Mouse (Mus musculus): ENCODE data around the gene Mroh9. TPM values are rescaled to one million over a fixed set of nuclear protein-coding genes. Genes with fewer than 3 reads are reported as not detected.

The Mroh9 gene
- polyA plus RNA-seq, 1 experiment: not detected

- H3K27ac ChIP-seq (ENCODE audit: insufficient read depth, low read depth, low read length): no peak overlapping the region
- no peaks in the 10 kb centered on the region for H3K36me3 ChIP-seq (ENCODE audit: control insufficient read depth, insufficient read depth, low read length)
- H3K27me3 ChIP-seq (ENCODE audit: control insufficient read depth, insufficient read depth, low read length): no peaks in the 10 kb centered on the region
- H3K4me1 ChIP-seq (ENCODE audit: control insufficient read depth, insufficient read depth, insufficient read length, low read length): no peaks in the 10 kb centered on the region
- no peak overlapping the region for H3K4me3 ChIP-seq (ENCODE audit: low read depth, low read length)
- TF ChIP-seq POLR2A (IDR thresholded peaks at IDR 0.05; ENCODE audit: low read depth, low read length): no peak
Measured at GRCm38 (mm10) chr1:163023075-163023474, 62.4 kb downstream of the Mroh9 start.

- TF ChIP-seq POLR2A (IDR thresholded peaks at IDR 0.05; ENCODE audit: low read depth, low read length) (no peak), CTCF (IDR thresholded peaks at IDR 0.05; ENCODE audit: extremely low read depth, insufficient read length, insufficient replicate concordance, low read depth, low read length) (no peak)
- Histone ChIP-seq H3K36me3 (ENCODE audit: control insufficient read depth, insufficient read depth, low read length) (no peaks in the 10 kb centered on the region), H3K4me1 (ENCODE audit: control insufficient read depth, insufficient read depth, insufficient read length, low read length) (no peaks in the 10 kb centered on the region), H3K4me3 (ENCODE audit: low read depth, low read length) (no peak overlapping the region), H3K27me3 (ENCODE audit: control insufficient read depth, insufficient read depth, low read length) (no peaks in the 10 kb centered on the region), H3K27ac (ENCODE audit: insufficient read depth, low read depth, low read length) (no peak overlapping the region)
- 54% methylated on average over 3 of the region's 3 CpGs for WGBS
Measured at GRCm38 (mm10) chr1:163009220-163009619, 76.2 kb downstream of the Mroh9 start.

- TF ChIP-seq POLR2A (IDR thresholded peaks at IDR 0.05; ENCODE audit: low read depth, low read length): no peak
- no peak for TF ChIP-seq CTCF (IDR thresholded peaks at IDR 0.05; ENCODE audit: extremely low read depth, insufficient read length, insufficient replicate concordance, low read depth, low read length)
- Histone ChIP-seq H3K27me3 (ENCODE audit: control insufficient read depth, insufficient read depth, low read length) (no peaks in the 10 kb centered on the region), H3K4me3 (ENCODE audit: low read depth, low read length) (no peak overlapping the region), H3K27ac (ENCODE audit: insufficient read depth, low read depth, low read length) (no peak overlapping the region), H3K4me1 (ENCODE audit: control insufficient read depth, insufficient read depth, insufficient read length, low read length) (no peaks in the 10 kb centered on the region), H3K36me3 (ENCODE audit: control insufficient read depth, insufficient read depth, low read length) (no peaks in the 10 kb centered on the region)
- WGBS: 71% methylated on average over 2 of the region's 2 CpGs
Measured at GRCm38 (mm10) chr1:163003496-163003895, 82.0 kb downstream of the Mroh9 start.

- H3K36me3 ChIP-seq (ENCODE audit: control insufficient read depth, insufficient read depth, low read length): no peaks in the 10 kb centered on the region
- H3K4me3 ChIP-seq (ENCODE audit: low read depth, low read length): no peak overlapping the region
- TF ChIP-seq CTCF (IDR thresholded peaks at IDR 0.05; ENCODE audit: extremely low read depth, insufficient read length, insufficient replicate concordance, low read depth, low read length) (no peak), POLR2A (IDR thresholded peaks at IDR 0.05; ENCODE audit: low read depth, low read length) (no peak)
- no peaks in the 10 kb centered on the region for H3K27me3 ChIP-seq (ENCODE audit: control insufficient read depth, insufficient read depth, low read length)
- H3K27ac ChIP-seq (ENCODE audit: insufficient read depth, low read depth, low read length): no peak overlapping the region
- H3K4me1 ChIP-seq (ENCODE audit: control insufficient read depth, insufficient read depth, insufficient read length, low read length): no peaks in the 10 kb centered on the region
- 55% methylated on average over 4 of the region's 4 CpGs for WGBS
Measured at GRCm38 (mm10) chr1:163001271-163001829, 84.1 kb downstream of the Mroh9 start.

DNA sequence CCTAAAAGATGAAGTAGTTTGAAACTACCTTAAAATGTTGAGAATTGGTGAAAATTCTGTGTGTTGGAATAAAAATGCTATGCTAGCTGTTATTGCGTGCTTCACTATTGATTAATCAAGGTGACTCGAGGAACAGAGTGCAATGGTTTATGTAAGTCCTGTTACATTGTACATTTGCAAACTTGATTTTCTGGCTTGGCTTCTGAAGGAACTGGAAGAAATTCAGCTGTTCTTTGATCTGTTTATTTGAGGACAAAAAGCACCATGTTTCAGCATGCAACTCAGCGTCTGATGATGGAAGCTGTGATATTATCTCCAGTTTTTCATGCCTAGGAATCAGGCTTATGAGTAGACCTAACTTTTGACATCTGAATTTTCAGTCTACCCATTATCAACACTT, 97.9 kb downstream of the Mroh9 start:
- TF ChIP-seq POLR2A (IDR thresholded peaks at IDR 0.05; ENCODE audit: low read depth, low read length) (no peak), CTCF (IDR thresholded peaks at IDR 0.05; ENCODE audit: extremely low read depth, insufficient read length, insufficient replicate concordance, low read depth, low read length) (no peak)
- H3K27me3 ChIP-seq (ENCODE audit: control insufficient read depth, insufficient read depth, low read length): no peaks in the 10 kb centered on the region
- no peaks in the 10 kb centered on the region for H3K36me3 ChIP-seq (ENCODE audit: control insufficient read depth, insufficient read depth, low read length)
- H3K27ac ChIP-seq (ENCODE audit: insufficient read depth, low read depth, low read length): no peak overlapping the region
- H3K4me1 ChIP-seq (ENCODE audit: control insufficient read depth, insufficient read depth, insufficient read length, low read length): no peaks in the 10 kb centered on the region
- 71% methylated on average over 3 of the region's 3 CpGs for WGBS
- no peak overlapping the region for H3K4me3 ChIP-seq (ENCODE audit: low read depth, low read length)

DNA sequence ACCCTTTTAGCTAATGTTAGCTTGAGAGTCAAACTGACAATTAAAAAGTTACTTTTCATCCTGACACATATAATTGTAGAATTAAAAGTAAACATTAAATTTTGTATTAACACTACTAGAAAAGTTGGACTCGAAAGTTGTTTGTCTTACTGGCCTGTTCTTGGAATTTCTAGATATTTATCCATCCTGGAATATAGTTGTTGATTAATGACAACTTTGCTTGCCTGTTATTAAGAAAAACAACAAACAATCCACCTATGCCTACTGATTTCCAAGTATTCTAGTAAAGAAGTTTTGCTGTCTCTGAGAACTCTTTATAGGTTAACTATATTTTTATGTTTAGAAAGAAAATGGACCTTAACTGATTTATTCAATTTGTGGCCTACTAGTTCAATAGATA, 98.7 kb downstream of the Mroh9 start:
- Histone ChIP-seq H3K4me1 (ENCODE audit: control insufficient read depth, insufficient read depth, insufficient read length, low read length) (no peaks in the 10 kb centered on the region), H3K36me3 (ENCODE audit: control insufficient read depth, insufficient read depth, low read length) (no peaks in the 10 kb centered on the region), H3K4me3 (ENCODE audit: low read depth, low read length) (no peak overlapping the region), H3K27ac (ENCODE audit: insufficient read depth, low read depth, low read length) (no peak overlapping the region), H3K27me3 (ENCODE audit: control insufficient read depth, insufficient read depth, low read length) (no peaks in the 10 kb centered on the region)
- TF ChIP-seq POLR2A (IDR thresholded peaks at IDR 0.05; ENCODE audit: low read depth, low read length): no peak
- no peak for TF ChIP-seq CTCF (IDR thresholded peaks at IDR 0.05; ENCODE audit: extremely low read depth, insufficient read length, insufficient replicate concordance, low read depth, low read length)
- WGBS: 62% methylated on average over 1 of the region's 1 CpGs

DNA sequence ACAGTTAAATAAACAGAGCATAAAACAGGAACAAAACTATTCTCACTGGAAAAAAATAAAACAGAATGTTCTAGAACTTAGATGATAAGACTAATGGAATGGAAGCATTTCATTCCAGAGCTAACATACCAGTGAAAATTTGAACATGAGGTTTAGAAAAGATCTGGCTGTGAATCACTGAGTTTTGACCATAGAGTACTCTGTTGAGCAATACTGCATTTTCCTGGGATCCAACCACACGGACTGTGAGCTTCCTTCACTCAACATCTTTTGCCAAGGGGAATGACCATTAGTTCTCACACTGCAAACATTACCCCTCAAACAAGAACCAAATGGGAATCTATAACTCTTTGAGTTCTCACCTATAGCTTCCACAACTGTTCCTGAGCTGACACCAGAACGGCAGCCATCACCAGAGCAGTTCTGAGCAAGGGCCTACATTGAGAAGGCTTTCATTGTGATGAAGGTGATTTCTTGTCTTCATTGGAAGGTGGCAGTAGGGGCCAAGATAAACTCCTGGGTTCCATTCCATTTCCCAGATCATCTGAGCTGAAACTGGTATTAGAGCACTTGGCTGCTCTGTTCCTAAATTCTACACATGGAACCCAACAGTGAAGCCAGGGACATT, 99.2 kb downstream of the Mroh9 start:
- H3K27ac ChIP-seq (ENCODE audit: insufficient read depth, low read depth, low read length): no peak overlapping the region
- no peaks in the 10 kb centered on the region for H3K36me3 ChIP-seq (ENCODE audit: control insufficient read depth, insufficient read depth, low read length)
- H3K27me3 ChIP-seq (ENCODE audit: control insufficient read depth, insufficient read depth, low read length): no peaks in the 10 kb centered on the region
- H3K4me3 ChIP-seq (ENCODE audit: low read depth, low read length): no peak overlapping the region
- WGBS: 84% methylated on average over 2 of the region's 2 CpGs
- no peaks in the 10 kb centered on the region for H3K4me1 ChIP-seq (ENCODE audit: control insufficient read depth, insufficient read depth, insufficient read length, low read length)
- TF ChIP-seq CTCF (IDR thresholded peaks at IDR 0.05; ENCODE audit: extremely low read depth, insufficient read length, insufficient replicate concordance, low read depth, low read length) (no peak), POLR2A (IDR thresholded peaks at IDR 0.05; ENCODE audit: low read depth, low read length) (no peak)
